Mouse (Mus musculus): ENCODE measurements around the gene Ephb4. TPM values are rescaled to one million over a fixed set of nuclear protein-coding genes. Genes with fewer than 3 reads are reported as not detected.
A peak's percentile ranks its signal among the peaks of the same experiment; 100 is the strongest.

Ephb4 gene
- polyA plus RNA-seq, 1 experiment from 2014 or later, result 37.6 TPM

DNA sequence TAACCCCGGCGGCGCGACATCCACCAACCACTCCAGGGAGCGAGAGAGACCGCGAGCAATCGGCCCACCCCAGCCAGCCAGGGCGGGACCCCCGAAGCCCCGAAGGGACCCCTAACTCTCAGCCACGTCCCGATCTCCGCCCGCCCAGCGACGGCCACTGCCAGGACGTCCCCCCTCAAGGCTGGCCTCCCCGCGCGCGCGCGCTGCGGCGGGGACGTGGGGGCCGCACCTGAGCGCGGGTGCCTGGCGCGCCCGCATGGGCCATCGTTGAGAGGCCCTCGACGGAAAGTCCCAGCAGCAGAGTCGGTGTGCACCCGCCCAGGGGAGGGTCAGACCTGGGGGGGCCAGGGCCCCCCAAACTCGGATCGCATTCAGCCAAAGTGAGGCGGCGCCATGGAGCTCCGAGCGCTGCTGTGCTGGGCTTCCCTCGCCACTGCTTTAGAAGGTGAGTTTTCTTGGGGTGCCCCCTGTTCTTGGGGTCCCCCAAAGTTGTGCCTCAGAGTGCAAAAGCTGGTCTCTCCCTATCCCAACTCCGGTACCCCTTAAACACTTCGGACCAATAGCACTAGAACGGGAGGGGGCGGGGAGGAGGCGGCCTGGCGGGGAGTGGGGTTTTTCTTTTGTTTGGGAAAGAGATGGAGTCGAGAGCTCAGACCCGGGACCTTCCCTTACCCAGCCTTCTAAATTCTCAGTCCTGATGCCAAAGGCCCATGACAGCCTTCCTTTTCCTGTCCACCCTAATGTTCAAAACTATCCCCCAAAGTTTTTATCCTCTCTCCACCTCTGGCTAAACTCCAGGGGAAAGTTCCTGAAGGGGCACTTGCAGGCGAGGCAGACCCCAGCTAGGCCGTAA is 522 bp downstream of the Ephb4 start:
- Histone ChIP-seq H3K27me3 (replicated peaks) (no peaks in the 10 kb centered on the region), H3K9ac (peak overlapping the region; percentile 90), H3K4me3 (replicated peaks) (peak overlapping the region; percentile 76), H3K36me3 (peaks cover 9% of the 10 kb centered on the region), H3K4me1 (replicated peaks) (peaks cover 43% of the 10 kb centered on the region), H3K27ac (peak overlapping the region; percentile 97), H3K9me3 (no peaks in the 10 kb centered on the region), H3K4me2 (replicated peaks) (peak overlapping the region; percentile 93)
- WGBS, result 0% methylated on average over 55 of the region's 55 CpGs
- peak; percentile 48 for ATAC-seq

DNA sequence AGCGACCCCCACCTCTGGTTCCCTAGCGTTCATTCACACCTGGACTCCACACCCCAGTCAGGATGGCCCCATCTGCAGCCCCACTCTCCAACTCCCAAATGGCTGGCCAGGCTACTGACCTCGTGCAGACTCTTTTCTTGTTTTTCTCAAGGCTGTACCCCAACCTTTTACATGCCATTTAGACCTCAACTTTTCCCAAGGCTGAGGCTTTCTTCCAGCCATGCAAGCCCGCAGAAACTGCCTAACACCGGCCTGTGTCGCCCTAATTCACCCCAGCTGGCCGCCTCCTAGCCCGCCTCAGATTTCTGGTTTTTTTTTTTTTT is 1.1 kb downstream of the Ephb4 start:
- Histone ChIP-seq H3K27ac (peak overlapping the region; percentile 97), H3K9ac (peak overlapping the region; percentile 90), H3K36me3 (peaks cover 11% of the 10 kb centered on the region), H3K4me3 (replicated peaks) (peak overlapping the region; percentile 76), H3K4me1 (replicated peaks) (peaks cover 40% of the 10 kb centered on the region), H3K9me3 (no peaks in the 10 kb centered on the region), H3K4me2 (replicated peaks) (peak overlapping the region; percentile 93), H3K27me3 (replicated peaks) (no peaks in the 10 kb centered on the region)
- ATAC-seq, result no peak
- under 1% methylated on average over 8 of the region's 8 CpGs for WGBS

- H3K4me1 ChIP-seq (replicated peaks), result peaks cover 38% of the 10 kb centered on the region
- peak overlapping the region; percentile 97; the same call in 1 of the 2 replicates for H3K27ac ChIP-seq
- no peaks in the 10 kb centered on the region for H3K9me3 ChIP-seq
- H3K27me3 ChIP-seq (replicated peaks), result no peaks in the 10 kb centered on the region
- H3K4me2 ChIP-seq (replicated peaks), result peak overlapping the region; percentile 93
- H3K9ac ChIP-seq, result peak overlapping the region; percentile 90
- peak overlapping the region; percentile 76 for H3K4me3 ChIP-seq (replicated peaks)
- WGBS, result 14% methylated on average over 4 of the region's 4 CpGs
- H3K36me3 ChIP-seq, result peaks cover 14% of the 10 kb centered on the region
- ATAC-seq, result no peak
These were observed 1.5 kb downstream of the Ephb4 start for GRCm38 (mm10) chr5:137351394-137351793.

DNA sequence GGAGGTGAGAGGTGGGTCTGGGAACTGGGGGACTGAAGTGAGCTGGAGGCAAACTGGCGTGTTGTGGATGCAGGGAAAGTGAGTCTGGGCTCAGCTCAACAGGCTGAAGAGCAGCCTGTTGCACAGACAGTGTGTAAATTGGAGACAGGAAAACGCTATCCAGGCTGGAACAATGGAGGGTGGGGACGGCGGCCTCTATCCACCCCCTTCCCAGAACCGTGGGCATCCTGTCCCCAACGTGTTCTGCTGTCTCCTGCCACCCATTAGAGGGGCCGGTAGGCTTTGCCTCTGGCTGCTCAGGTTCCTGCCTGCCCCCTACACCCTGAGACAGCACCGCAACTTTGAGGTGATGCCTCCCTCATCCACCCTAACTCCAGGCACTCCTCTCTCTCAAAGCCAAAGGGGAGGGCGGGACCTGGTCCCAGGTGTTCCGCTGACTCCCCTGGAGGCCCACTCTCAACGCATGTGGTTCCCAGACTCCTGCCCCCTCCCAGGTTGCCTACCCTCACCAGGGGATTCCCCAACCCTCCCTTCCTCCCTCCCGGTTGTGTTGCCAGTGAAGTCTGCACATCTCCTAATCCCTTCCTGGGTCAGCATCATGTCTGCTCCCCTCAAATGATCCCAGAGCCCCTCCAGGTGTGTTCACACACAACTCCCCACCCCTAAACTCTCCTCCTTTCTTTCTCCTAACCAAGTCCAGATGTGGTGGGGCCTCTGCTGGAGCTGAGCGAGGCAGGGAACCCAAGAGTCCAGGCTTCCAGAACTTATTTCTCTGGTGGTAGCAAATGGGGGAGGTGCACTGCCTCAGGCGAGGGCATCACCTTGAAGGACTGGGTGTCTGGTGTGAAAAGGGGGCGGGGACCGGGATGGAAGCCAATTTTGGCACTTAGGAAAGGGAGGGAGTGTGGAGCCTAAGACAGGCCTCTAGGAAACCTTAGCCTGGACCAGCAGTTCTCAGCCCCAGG is 2.4 kb downstream of the Ephb4 start:
- Histone ChIP-seq H3K9me3 (no peaks in the 10 kb centered on the region), H3K27me3 (replicated peaks) (no peaks in the 10 kb centered on the region), H3K9ac (peak overlapping the region; percentile 90), H3K36me3 (peaks cover 15% of the 10 kb centered on the region), H3K27ac (0 out of 2 replicates have a peak overlapping the region, but pooled peaks have one; percentile 32), H3K4me2 (replicated peaks) (peak overlapping the region; percentile 93), H3K4me3 (replicated peaks) (peak overlapping the region; percentile 76), H3K4me1 (replicated peaks) (peaks cover 35% of the 10 kb centered on the region)
- WGBS, result 9% methylated on average over 16 of the region's 16 CpGs
- no peak for ATAC-seq

- H3K9ac ChIP-seq, result no peak overlapping the region
- H3K27me3 ChIP-seq (replicated peaks), result no peaks in the 10 kb centered on the region
- peaks cover 23% of the 10 kb centered on the region for H3K4me1 ChIP-seq (replicated peaks)
- H3K36me3 ChIP-seq, result peaks cover 30% of the 10 kb centered on the region
- no peak for ATAC-seq
- WGBS, result 85% methylated on average over 17 of the region's 17 CpGs
- H3K4me3 ChIP-seq (replicated peaks), result no peak overlapping the region
- H3K9me3 ChIP-seq, result no peaks in the 10 kb centered on the region
- H3K27ac ChIP-seq, result no peak overlapping the region
- H3K4me2 ChIP-seq (replicated peaks), result no peak overlapping the region
These were observed 4.2 kb downstream of the Ephb4 start for GRCm38 (mm10) chr5:137354091-137354490.

DNA sequence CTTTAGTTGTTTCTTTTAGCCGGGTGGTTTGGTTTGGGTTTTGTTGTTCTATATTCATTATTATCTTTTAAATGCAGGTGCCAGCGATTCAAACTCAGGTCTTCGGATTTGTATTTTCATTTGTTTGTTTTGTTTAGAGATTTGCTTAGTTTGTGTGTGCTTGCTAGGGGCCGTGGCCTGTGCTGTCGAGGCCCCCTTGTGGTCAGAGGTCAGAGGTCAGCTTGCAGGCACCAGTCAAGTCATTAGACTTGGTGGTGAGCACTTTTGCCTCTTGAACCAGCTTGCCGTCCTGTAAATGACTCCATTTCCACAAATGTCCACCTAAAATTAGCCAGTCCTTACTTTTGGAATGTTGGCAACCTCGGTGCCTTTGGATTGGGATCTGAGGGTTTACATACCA is 8.5 kb downstream of the Ephb4 start:
- no peak overlapping the region for H3K4me3 ChIP-seq (replicated peaks)
- ATAC-seq, result no peak
- H3K9ac ChIP-seq, result no peak overlapping the region
- H3K27me3 ChIP-seq (replicated peaks), result no peaks in the 10 kb centered on the region
- 0 out of 2 replicates have a peak, but pooled peaks cover 9% of the 10 kb centered on the region for H3K4me1 ChIP-seq (replicated peaks)
- no peak overlapping the region for H3K4me2 ChIP-seq (replicated peaks)
- no peaks in the 10 kb centered on the region for H3K9me3 ChIP-seq
- H3K36me3 ChIP-seq, result peaks cover 58% of the 10 kb centered on the region
- H3K27ac ChIP-seq, result no peak overlapping the region
- 31% methylated on average over 7 of the region's 7 CpGs for WGBS

DNA sequence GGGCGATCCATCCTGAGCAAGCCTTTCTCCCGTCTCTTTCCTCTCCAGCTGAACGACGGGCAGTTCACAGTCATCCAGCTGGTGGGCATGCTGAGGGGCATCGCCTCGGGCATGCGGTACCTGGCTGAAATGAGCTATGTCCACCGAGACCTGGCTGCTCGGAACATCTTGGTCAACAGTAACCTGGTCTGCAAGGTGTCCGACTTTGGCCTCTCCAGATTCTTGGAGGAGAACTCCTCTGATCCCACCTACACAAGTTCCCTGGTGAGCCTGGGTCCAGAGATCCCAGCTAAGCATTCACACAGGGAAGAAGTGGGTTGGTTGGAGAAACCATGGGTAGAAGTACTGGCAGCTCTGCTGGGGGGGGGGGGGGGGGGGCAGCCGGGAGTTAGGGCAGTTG is 19.8 kb downstream of the Ephb4 start:
- Histone ChIP-seq H3K36me3 (peaks cover 86% of the 10 kb centered on the region), H3K9me3 (no peaks in the 10 kb centered on the region), H3K4me2 (replicated peaks) (no peak overlapping the region), H3K27me3 (replicated peaks) (no peaks in the 10 kb centered on the region), H3K9ac (no peak overlapping the region), H3K27ac (no peak overlapping the region), H3K4me1 (replicated peaks) (0 out of 2 replicates have a peak, but pooled peaks cover 2% of the 10 kb centered on the region), H3K4me3 (replicated peaks) (no peak overlapping the region)
- no peak for ATAC-seq
- WGBS, result 93% methylated on average over 11 of the region's 11 CpGs

DNA sequence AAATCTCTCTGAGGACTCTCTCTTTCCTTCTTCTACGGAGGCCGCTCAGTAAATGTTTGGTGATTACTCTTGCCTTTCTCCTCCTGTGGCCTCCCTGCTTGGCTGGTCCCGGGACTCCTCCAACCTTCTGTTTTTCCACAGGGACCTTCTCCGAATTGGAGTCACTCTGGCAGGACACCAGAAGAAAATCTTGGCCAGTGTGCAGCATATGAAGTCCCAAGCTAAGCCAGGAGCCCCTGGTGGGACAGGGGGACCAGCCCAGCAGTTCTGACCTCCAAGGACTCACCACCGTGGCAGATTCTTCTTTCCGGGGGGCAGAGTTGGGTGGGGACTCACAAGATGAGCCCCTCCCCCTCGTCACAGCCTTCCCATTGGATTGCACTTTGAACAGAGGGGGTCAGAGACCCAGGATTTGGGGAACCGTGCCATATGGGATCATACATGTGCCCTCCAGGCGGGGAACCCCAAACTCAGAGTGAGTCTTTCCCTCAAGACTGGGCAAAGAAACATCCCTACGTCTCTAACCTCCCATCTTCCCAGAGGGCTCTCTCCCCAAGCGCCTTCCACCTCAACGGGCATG is 23.6 kb downstream of the Ephb4 start:
- H3K4me2 ChIP-seq (replicated peaks), result no peak overlapping the region
- H3K36me3 ChIP-seq, result peaks cover 50% of the 10 kb centered on the region
- 80% methylated on average over 12 of the region's 12 CpGs for WGBS
- H3K4me1 ChIP-seq (replicated peaks), result peaks cover 10% of the 10 kb centered on the region; the same call in 1 of the 2 replicates
- ATAC-seq, result no peak
- H3K27ac ChIP-seq, result no peak overlapping the region
- no peak overlapping the region for H3K4me3 ChIP-seq (replicated peaks)
- no peaks in the 10 kb centered on the region for H3K9me3 ChIP-seq
- H3K9ac ChIP-seq, result no peak overlapping the region
- no peaks in the 10 kb centered on the region for H3K27me3 ChIP-seq (replicated peaks)

GRCm38 (mm10) chr5:137374521-137375080 is 24.7 kb downstream of the Ephb4 start:
- Histone ChIP-seq H3K4me2 (replicated peaks) (no peak overlapping the region), H3K9me3 (no peaks in the 10 kb centered on the region), H3K4me3 (replicated peaks) (no peak overlapping the region), H3K36me3 (peaks cover 40% of the 10 kb centered on the region), H3K9ac (no peak overlapping the region), H3K4me1 (replicated peaks) (peaks cover 10% of the 10 kb centered on the region; the same call in 1 of the 2 replicates), H3K27me3 (replicated peaks) (no peaks in the 10 kb centered on the region), H3K27ac (peak overlapping the region; percentile 7; the same call in 1 of the 2 replicates)
- ATAC-seq, result no peak
- WGBS, result 79% methylated on average over 4 of the region's 4 CpGs

DNA sequence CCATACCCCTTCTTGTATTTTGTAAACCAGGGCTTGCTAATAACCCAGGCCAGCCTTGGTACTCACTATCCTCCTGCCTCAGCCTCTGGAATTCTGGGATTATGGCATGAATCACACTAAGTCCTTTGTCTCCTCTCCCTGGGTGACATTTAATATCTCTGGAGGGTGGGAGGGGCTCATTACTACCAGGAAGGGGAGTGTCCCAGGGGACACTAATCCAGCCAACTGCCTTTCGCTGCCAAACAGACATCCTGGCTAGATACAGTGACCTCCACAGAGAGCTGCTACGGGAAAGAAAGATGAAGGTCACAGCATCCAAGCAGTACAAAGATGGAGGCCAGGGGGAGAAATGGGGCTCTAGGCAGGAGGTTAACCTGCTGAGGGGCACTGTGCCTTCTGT is 25.7 kb downstream of the Ephb4 start:
- WGBS, result 32% methylated on average over 2 of the region's 2 CpGs
- H3K9ac ChIP-seq, result no peak overlapping the region
- ATAC-seq, result peak; percentile 24; the same call in 1 of the 2 replicates
- H3K4me2 ChIP-seq (replicated peaks), result no peak overlapping the region
- peaks cover 33% of the 10 kb centered on the region for H3K36me3 ChIP-seq
- no peaks in the 10 kb centered on the region for H3K9me3 ChIP-seq
- H3K27ac ChIP-seq, result no peak overlapping the region
- H3K4me3 ChIP-seq (replicated peaks), result no peak overlapping the region
- H3K27me3 ChIP-seq (replicated peaks), result no peaks in the 10 kb centered on the region
- H3K4me1 ChIP-seq (replicated peaks), result peaks cover 10% of the 10 kb centered on the region; the same call in 1 of the 2 replicates

DNA sequence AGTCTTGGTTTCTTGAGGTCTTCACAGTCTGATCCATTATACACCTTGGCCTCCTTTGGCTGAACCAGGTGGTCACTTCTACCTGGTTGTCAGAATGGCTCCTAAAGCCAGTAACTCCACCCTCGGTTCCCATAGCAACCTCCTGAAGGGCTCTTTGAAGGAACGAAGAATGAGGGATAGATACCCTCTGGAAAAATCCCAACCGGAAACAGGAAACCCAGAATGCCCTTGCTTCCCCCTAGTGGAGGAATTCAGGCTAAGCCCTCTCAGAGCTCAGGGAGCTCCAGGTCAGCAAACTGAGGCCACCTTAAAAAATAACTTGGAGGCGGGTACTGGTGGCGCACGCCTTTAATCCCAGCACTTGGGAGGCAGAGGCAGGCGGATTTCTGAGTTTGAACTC is 26.3 kb downstream of the Ephb4 start:
- Histone ChIP-seq H3K4me2 (replicated peaks) (no peak overlapping the region), H3K9ac (no peak overlapping the region), H3K27me3 (replicated peaks) (no peaks in the 10 kb centered on the region), H3K36me3 (peaks cover 28% of the 10 kb centered on the region), H3K9me3 (no peaks in the 10 kb centered on the region), H3K27ac (no peak overlapping the region), H3K4me3 (replicated peaks) (no peak overlapping the region), H3K4me1 (replicated peaks) (peaks cover 10% of the 10 kb centered on the region; the same call in 1 of the 2 replicates)
- peak; percentile 16; the same call in 1 of the 2 replicates for ATAC-seq
- WGBS, result 37% methylated on average over 7 of the region's 7 CpGs
